Mouse (Mus musculus): Measurements from ENCODE around the gene Abcc9. TPM values are rescaled to one million over a fixed set of nuclear protein-coding genes. Genes with fewer than 3 reads are reported as not detected.

Abcc9 gene
- polyA plus RNA-seq, 1 experiment from 2014 or later: 2.1 TPM

- H3K36me3 ChIP-seq (ENCODE audit: control insufficient read depth, insufficient read depth): no peaks in the 10 kb centered on the region
- no peaks in the 10 kb centered on the region for H3K4me1 ChIP-seq (ENCODE audit: control insufficient read depth, low read depth, low read length)
- no peak overlapping the region for H3K4me3 ChIP-seq (ENCODE audit: low read depth, low read length)
- peak overlapping the region; percentile 27; the same call in 1 of the 2 replicates for H3K27ac ChIP-seq (ENCODE audit: low read length)
- no peaks in the 10 kb centered on the region for H3K9me3 ChIP-seq (replicated peaks; ENCODE audit: control insufficient read depth, low read length)
- ATAC-seq (ENCODE audit: low read depth): peak; percentile 43
- H3K4me2 ChIP-seq (ENCODE audit: low read depth, low read length): no peak overlapping the region
- WGBS (ENCODE audit: insufficient replicate concordance): 66% methylated on average over 6 of the region's 6 CpGs
- no peak overlapping the region for H3K9ac ChIP-seq (ENCODE audit: low read depth, low read length)
- H3K27me3 ChIP-seq (ENCODE audit: control insufficient read depth, insufficient read depth, low read depth, low read length): no peaks in the 10 kb centered on the region
Observed at GRCm38 (mm10) chr6:142738637-142739036, 36.5 kb upstream of the Abcc9 start.

DNA sequence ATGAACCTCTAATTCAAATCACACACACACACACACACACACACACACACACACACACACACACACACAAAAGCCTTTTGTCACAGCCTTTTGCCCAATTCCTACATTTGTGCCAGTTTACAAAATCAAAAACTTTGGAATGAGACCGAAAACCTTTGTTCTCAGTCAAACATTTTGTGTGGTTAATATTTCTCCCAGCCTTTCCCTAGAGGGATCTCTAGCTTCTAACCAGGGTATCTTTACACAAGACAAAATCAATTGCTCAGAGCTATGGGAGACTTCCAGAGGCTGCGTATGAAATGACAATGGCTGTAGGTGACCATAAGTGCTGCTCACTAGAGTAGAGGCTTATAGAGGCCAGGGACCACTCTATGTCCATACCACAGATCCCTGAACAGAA, 36.1 kb upstream of the Abcc9 start:
- Histone ChIP-seq H3K9ac (ENCODE audit: low read depth, low read length) (no peak overlapping the region), H3K4me3 (ENCODE audit: low read depth, low read length) (no peak overlapping the region), H3K4me2 (ENCODE audit: low read depth, low read length) (no peak overlapping the region), H3K4me1 (ENCODE audit: control insufficient read depth, low read depth, low read length) (no peaks in the 10 kb centered on the region), H3K27ac (ENCODE audit: low read length) (peak overlapping the region; percentile 71), H3K9me3 (replicated peaks; ENCODE audit: control insufficient read depth, low read length) (no peaks in the 10 kb centered on the region), H3K36me3 (ENCODE audit: control insufficient read depth, insufficient read depth) (no peaks in the 10 kb centered on the region), H3K27me3 (ENCODE audit: control insufficient read depth, insufficient read depth, low read depth, low read length) (no peaks in the 10 kb centered on the region)
- ATAC-seq (ENCODE audit: low read depth): peak; percentile 66
- WGBS (ENCODE audit: insufficient replicate concordance): 55% methylated on average over 2 of the region's 2 CpGs

- ATAC-seq (ENCODE audit: low read depth): no peak; the same call in 1 of the 2 replicates
- H3K9ac ChIP-seq (ENCODE audit: low read depth, low read length): no peak overlapping the region
- no peak overlapping the region for H3K4me2 ChIP-seq (ENCODE audit: low read depth, low read length)
- WGBS (ENCODE audit: insufficient replicate concordance): 44% methylated on average over 8 of the region's 8 CpGs
- no peaks in the 10 kb centered on the region for H3K36me3 ChIP-seq (ENCODE audit: control insufficient read depth, insufficient read depth)
- H3K27ac ChIP-seq (ENCODE audit: low read length): no peak overlapping the region
- H3K4me1 ChIP-seq (ENCODE audit: control insufficient read depth, low read depth, low read length): no peaks in the 10 kb centered on the region
- no peaks in the 10 kb centered on the region for H3K9me3 ChIP-seq (replicated peaks; ENCODE audit: control insufficient read depth, low read length)
- H3K4me3 ChIP-seq (ENCODE audit: low read depth, low read length): no peak overlapping the region
- no peaks in the 10 kb centered on the region for H3K27me3 ChIP-seq (ENCODE audit: control insufficient read depth, insufficient read depth, low read depth, low read length)
Observed at GRCm38 (mm10) chr6:142735302-142736005, 33.3 kb upstream of the Abcc9 start.

DNA sequence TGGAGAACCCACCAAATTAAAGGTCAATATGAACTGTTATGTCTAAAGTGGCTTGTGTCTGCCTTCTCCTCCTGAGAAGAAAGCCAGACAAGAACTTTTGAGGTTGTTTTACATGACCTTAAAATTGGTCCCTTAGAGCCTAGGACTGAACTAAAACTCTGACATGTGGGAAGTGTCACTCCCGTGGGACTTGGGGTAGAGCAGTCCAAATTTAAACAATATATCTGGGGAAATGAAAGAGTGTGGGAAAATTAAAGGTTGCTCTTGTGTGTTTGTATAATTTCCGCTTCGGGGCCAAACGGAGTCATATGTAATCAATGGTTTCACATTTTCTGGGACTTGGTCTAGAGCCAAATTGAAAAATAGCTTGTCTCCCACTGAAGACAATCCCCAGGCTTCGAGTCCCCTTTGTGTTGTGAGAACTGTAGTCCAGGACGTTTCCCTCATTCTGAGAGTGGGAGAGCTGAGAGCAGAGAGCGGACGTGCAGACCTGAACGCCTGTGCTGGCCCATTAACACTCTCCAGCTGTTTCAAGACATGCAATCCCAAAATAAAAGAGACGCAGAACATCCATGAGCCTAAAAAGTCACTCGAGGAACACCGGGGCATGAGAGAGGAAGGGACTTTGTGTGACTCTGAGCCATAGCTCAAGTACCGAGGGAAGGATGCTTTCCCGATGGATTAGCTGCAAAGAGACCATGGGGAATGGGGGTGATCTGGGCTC, 30.6 kb upstream of the Abcc9 start:
- ATAC-seq (ENCODE audit: low read depth): no peak
- no peak overlapping the region for H3K27ac ChIP-seq (ENCODE audit: low read length)
- H3K4me3 ChIP-seq (ENCODE audit: low read depth, low read length): no peak overlapping the region
- H3K9me3 ChIP-seq (replicated peaks; ENCODE audit: control insufficient read depth, low read length): no peaks in the 10 kb centered on the region
- H3K27me3 ChIP-seq (ENCODE audit: control insufficient read depth, insufficient read depth, low read depth, low read length): no peaks in the 10 kb centered on the region
- WGBS (ENCODE audit: insufficient replicate concordance): 66% methylated on average over 14 of the region's 14 CpGs
- no peak overlapping the region for H3K4me2 ChIP-seq (ENCODE audit: low read depth, low read length)
- H3K36me3 ChIP-seq (ENCODE audit: control insufficient read depth, insufficient read depth): no peaks in the 10 kb centered on the region
- no peaks in the 10 kb centered on the region for H3K4me1 ChIP-seq (ENCODE audit: control insufficient read depth, low read depth, low read length)
- H3K9ac ChIP-seq (ENCODE audit: low read depth, low read length): no peak overlapping the region

- no peak overlapping the region for H3K4me3 ChIP-seq (ENCODE audit: low read depth, low read length)
- no peaks in the 10 kb centered on the region for H3K4me1 ChIP-seq (ENCODE audit: control insufficient read depth, low read depth, low read length)
- ATAC-seq (ENCODE audit: low read depth): no peak
- 47% methylated on average over 4 of the region's 4 CpGs for WGBS (ENCODE audit: insufficient replicate concordance)
- H3K36me3 ChIP-seq (ENCODE audit: control insufficient read depth, insufficient read depth): no peaks in the 10 kb centered on the region
- no peaks in the 10 kb centered on the region for H3K27me3 ChIP-seq (ENCODE audit: control insufficient read depth, insufficient read depth, low read depth, low read length)
- no peak overlapping the region for H3K4me2 ChIP-seq (ENCODE audit: low read depth, low read length)
- H3K9ac ChIP-seq (ENCODE audit: low read depth, low read length): no peak overlapping the region
- no peaks in the 10 kb centered on the region for H3K9me3 ChIP-seq (replicated peaks; ENCODE audit: control insufficient read depth, low read length)
- H3K27ac ChIP-seq (ENCODE audit: low read length): no peak overlapping the region
Observed at GRCm38 (mm10) chr6:142726032-142726431, 23.9 kb upstream of the Abcc9 start.

DNA sequence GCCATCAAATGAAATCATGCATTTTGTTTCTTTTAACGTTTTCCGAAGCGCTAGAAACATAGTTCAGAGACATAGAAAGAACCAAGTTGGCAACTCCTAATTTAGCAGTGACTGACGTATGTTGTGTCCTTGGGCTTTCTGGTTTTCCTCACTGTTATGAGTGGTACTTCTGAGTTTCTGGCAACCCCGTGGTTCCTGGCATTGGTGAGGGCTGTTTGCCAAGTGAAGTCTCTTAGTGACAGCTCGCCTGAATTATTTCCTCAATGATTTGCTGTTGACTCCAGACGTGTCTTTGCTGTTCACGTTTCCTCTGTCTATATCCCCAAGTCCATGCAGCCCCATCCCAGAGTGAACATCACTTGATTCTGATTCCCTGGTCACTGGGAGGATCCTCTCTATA, 19.6 kb upstream of the Abcc9 start:
- Histone ChIP-seq H3K4me3 (ENCODE audit: low read depth, low read length) (no peak overlapping the region), H3K27ac (ENCODE audit: low read length) (no peak overlapping the region), H3K36me3 (ENCODE audit: control insufficient read depth, insufficient read depth) (no peaks in the 10 kb centered on the region), H3K9ac (ENCODE audit: low read depth, low read length) (no peak overlapping the region), H3K9me3 (replicated peaks; ENCODE audit: control insufficient read depth, low read length) (no peaks in the 10 kb centered on the region), H3K4me1 (ENCODE audit: control insufficient read depth, low read depth, low read length) (no peaks in the 10 kb centered on the region), H3K27me3 (ENCODE audit: control insufficient read depth, insufficient read depth, low read depth, low read length) (no peaks in the 10 kb centered on the region), H3K4me2 (ENCODE audit: low read depth, low read length) (no peak overlapping the region)
- 72% methylated on average over 8 of the region's 8 CpGs for WGBS (ENCODE audit: insufficient replicate concordance)
- no peak for ATAC-seq (ENCODE audit: low read depth)

- no peaks in the 10 kb centered on the region for H3K9me3 ChIP-seq (replicated peaks; ENCODE audit: control insufficient read depth, low read length)
- H3K4me1 ChIP-seq (ENCODE audit: control insufficient read depth, low read depth, low read length): no peaks in the 10 kb centered on the region
- no peak overlapping the region for H3K4me2 ChIP-seq (ENCODE audit: low read depth, low read length)
- no peak overlapping the region for H3K27ac ChIP-seq (ENCODE audit: low read length)
- no peaks in the 10 kb centered on the region for H3K27me3 ChIP-seq (ENCODE audit: control insufficient read depth, insufficient read depth, low read depth, low read length)
- H3K9ac ChIP-seq (ENCODE audit: low read depth, low read length): no peak overlapping the region
- 53% methylated on average over 6 of the region's 6 CpGs for WGBS (ENCODE audit: insufficient replicate concordance)
- no peak for ATAC-seq (ENCODE audit: low read depth)
- no peaks in the 10 kb centered on the region for H3K36me3 ChIP-seq (ENCODE audit: control insufficient read depth, insufficient read depth)
- H3K4me3 ChIP-seq (ENCODE audit: low read depth, low read length): no peak overlapping the region
Observed at GRCm38 (mm10) chr6:142720641-142721040, 18.5 kb upstream of the Abcc9 start.

DNA sequence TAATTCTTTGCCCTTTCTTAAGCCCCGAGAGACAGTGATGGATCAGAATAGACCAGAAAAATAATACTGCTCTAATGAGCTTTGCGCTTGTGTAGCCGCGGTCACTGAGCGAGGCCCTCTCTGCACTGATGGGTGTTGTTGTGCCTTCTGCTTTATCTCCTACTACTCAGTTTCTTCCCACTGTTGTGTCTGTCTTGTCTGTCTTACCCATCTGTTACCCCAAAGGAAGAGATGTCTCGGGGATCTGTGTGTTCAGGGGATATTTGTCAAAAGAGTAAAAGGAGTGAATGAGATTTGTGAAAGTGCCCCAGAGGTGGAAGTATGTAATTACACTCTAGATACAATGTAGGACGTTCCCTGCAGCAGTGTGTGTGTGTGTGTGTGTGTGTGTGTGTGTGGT, 16.1 kb upstream of the Abcc9 start:
- H3K27ac ChIP-seq (ENCODE audit: low read length): no peak overlapping the region

DNA sequence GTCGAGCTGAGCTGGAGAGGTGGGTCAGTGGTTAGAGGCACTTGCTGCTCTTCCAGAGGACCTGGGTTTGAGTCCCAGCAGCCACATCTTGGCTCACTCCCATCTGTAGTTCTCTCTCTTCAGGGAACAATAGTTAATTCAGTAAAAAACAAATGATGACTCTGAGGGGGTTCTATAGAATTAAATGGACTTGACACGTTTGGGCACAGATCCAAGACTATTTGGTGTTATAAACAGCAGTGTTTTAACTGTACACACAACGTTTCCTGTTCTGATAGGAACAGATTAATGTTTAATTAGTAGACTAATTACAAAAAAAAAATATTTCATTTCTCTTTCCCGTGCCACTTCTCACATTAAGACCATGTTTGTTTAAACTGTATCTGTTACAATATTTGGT, 15.1 kb upstream of the Abcc9 start:
- no peaks in the 10 kb centered on the region for H3K9me3 ChIP-seq (replicated peaks; ENCODE audit: control insufficient read depth, low read length)
- no peak for ATAC-seq (ENCODE audit: low read depth)
- H3K4me2 ChIP-seq (ENCODE audit: low read depth, low read length): no peak overlapping the region
- 47% methylated on average over 4 of the region's 4 CpGs for WGBS (ENCODE audit: insufficient replicate concordance)
- H3K4me1 ChIP-seq (ENCODE audit: control insufficient read depth, low read depth, low read length): no peaks in the 10 kb centered on the region
- H3K36me3 ChIP-seq (ENCODE audit: control insufficient read depth, insufficient read depth): no peaks in the 10 kb centered on the region
- H3K27me3 ChIP-seq (ENCODE audit: control insufficient read depth, insufficient read depth, low read depth, low read length): no peaks in the 10 kb centered on the region
- no peak overlapping the region for H3K4me3 ChIP-seq (ENCODE audit: low read depth, low read length)
- no peak overlapping the region for H3K27ac ChIP-seq (ENCODE audit: low read length)
- H3K9ac ChIP-seq (ENCODE audit: low read depth, low read length): no peak overlapping the region

More for the DNA sequence above, 16.1 kb upstream of the Abcc9 start:
- Histone ChIP-seq H3K4me2 (ENCODE audit: low read depth, low read length) (no peak overlapping the region), H3K4me3 (ENCODE audit: low read depth, low read length) (no peak overlapping the region), H3K9me3 (replicated peaks; ENCODE audit: control insufficient read depth, low read length) (no peaks in the 10 kb centered on the region), H3K27me3 (ENCODE audit: control insufficient read depth, insufficient read depth, low read depth, low read length) (no peaks in the 10 kb centered on the region), H3K9ac (ENCODE audit: low read depth, low read length) (no peak overlapping the region), H3K4me1 (ENCODE audit: control insufficient read depth, low read depth, low read length) (no peaks in the 10 kb centered on the region), H3K36me3 (ENCODE audit: control insufficient read depth, insufficient read depth) (no peaks in the 10 kb centered on the region)
- no peak for ATAC-seq (ENCODE audit: low read depth)
- 61% methylated on average over 7 of the region's 7 CpGs for WGBS (ENCODE audit: insufficient replicate concordance)

All from liver, embryonic 16.5 days (tissue).